Mouse (Mus musculus) heart, postnatal 0 days (tissue): ENCODE measurements at regions not wholly inside any gene's neighbourhood (a gene's known extent, or its start where the extent isn't known, plus 50 kb on each side); places are given as distances from the start of the nearest gene placed in this dataset.

ENCODE experiments used
- CTCF ChIP-seq: IDR thresholded peaks from 2 replicates; pipeline ENCODE4 v1.5.1; 2016; ENCODE audit warnings: antibody characterized with exemption, control low read depth, low read depth
- EP300 ChIP-seq: IDR thresholded peaks from 2 replicates; pipeline ENCODE4 v1.6.1; 2016; ENCODE audit warnings: antibody characterized with exemption, low read depth

- TF ChIP-seq CTCF (no peak), EP300 (no peak)
These were observed 84.1 kb downstream of the Utp6 start for GRCm38 (mm10) chr11:79878091-79878490.
